Mouse (Mus musculus) embryonic fibroblast, embryonic 13.5 days (primary cell): ENCODE results near the gene Wdr38. TPM values are rescaled to one million over a fixed set of nuclear protein-coding genes. Genes with fewer than 3 reads are reported as not detected.

Source experiments
- H3K27ac ChIP-seq: 2 replicates; pipeline ENCODE4 v1.5.1; 2012; ENCODE audit warnings: low read length, control low read depth, inconsistent platforms; ENCODE audit not compliant: insufficient read depth
- H3K4me1 ChIP-seq: 2 replicates; pipeline ENCODE4 v1.6.1; 2011; ENCODE audit warnings: low read length; ENCODE audit not compliant: control insufficient read depth, insufficient read depth
- H3K4me3 ChIP-seq: 2 replicates; pipeline ENCODE4 v1.5.1; 2011; ENCODE audit warnings: mild to moderate bottlenecking, control low read depth, low read length; ENCODE audit not compliant: insufficient read depth
- CTCF ChIP-seq: IDR thresholded peaks from 2 replicates; pipeline ENCODE4 v1.5.1; 2011; ENCODE audit warnings: mild to moderate bottlenecking, control low read depth, low read length, moderate library complexity, borderline replicate concordance; ENCODE audit not compliant: insufficient read depth
- POLR2A ChIP-seq: IDR thresholded peaks from 2 replicates; pipeline ENCODE4 v1.6.1; 2011; ENCODE audit warnings: low read depth, mild to moderate bottlenecking, control low read depth, low read length, moderate library complexity
- polyA plus RNA-seq: library from polyadenylated mRNA; stranded (reverse); fragments of >200 nt; gene quantifications from 2 replicates; pipeline ENCODE4 v1.2.4, GENCODE M21; 2011; ENCODE audit warnings: low read depth; ENCODE audit not compliant: missing spikeins, insufficient read length

Wdr38 gene
- polyA plus RNA-seq, 1 experiment = 0.26 TPM

DNA sequence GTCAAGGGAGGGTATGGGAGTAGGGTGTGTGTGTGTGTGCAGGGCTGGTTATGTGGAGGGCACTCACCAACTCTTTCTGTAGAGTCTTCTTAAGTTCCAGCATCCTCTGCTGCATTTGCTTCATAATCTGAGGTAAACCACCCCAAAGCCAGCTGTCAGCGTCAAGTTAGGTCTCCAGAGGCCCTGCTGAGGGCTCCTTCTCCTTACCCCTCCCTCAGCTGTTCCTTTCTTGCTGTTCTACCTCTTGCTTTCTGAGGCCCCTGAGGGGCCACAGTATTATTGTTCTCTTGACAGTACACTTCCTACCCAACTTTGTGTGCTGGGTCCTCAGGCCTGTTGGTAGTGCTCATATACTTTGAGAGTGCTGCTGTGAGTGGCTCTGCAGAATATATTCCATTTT, 22.7 kb downstream of the Wdr38 start:
- H3K4me1 ChIP-seq = no peaks in the 10 kb centered on the region
- H3K4me3 ChIP-seq = no peak overlapping the region
- H3K27ac ChIP-seq = no peak overlapping the region
- no peak for TF ChIP-seq POLR2A
- no peak for TF ChIP-seq CTCF

DNA sequence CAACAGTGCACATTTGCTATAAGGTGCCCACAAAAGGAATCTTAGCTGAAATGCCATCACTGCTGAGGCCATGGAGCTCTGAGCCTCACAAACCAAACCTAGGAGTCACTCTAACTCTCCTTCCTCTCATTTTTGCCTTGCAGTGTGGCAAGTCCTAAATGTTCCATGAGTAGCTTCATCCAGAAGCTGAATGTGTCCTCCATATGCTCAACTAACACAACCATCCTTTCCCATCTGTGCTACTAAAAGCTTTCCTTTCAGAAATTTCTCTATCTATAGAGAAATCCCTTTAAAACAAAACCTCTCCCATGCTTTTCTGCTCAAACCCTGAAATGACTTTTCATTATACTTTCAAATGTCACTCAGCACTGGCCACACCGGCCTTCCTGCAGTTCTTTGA, 34.3 kb downstream of the Wdr38 start:
- TF ChIP-seq POLR2A (no peak), CTCF (no peak)
- no peak overlapping the region for H3K4me3 ChIP-seq
- H3K4me1 ChIP-seq = no peaks in the 10 kb centered on the region
- H3K27ac ChIP-seq = no peak overlapping the region

- Histone ChIP-seq H3K4me1 (no peaks in the 10 kb centered on the region), H3K27ac (no peak overlapping the region), H3K4me3 (no peak overlapping the region)
- TF ChIP-seq POLR2A = no peak
- no peak for TF ChIP-seq CTCF
Observed at GRCm38 (mm10) chr2:39040215-39040614, 42.9 kb downstream of the Wdr38 start.

DNA sequence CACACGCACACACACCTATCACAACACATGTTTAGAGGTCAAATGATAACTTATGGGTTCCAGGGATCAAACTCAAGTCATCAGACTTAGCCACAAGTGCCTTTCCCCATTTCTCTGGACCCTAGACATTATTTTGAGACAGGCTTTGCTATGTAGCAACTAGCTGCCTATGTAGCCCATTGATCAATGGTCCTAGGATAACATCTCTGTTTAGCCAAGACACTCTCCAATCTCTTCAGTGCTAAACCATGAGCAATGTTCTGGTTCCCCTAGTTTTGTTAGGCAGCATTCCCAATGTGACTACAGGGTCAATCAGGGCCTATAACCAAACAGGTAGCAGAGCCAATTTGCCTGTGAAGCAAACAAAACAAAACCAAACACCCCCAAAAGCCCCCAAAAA, 51.2 kb downstream of the Wdr38 start:
- Histone ChIP-seq H3K4me3 (no peak overlapping the region), H3K4me1 (no peaks in the 10 kb centered on the region), H3K27ac (no peak overlapping the region)
- TF ChIP-seq CTCF (no peak), POLR2A (no peak)

Other genes starting within 250 kb of the Wdr38 start
- gene Nr6a1, start 69.8 kb upstream of the Wdr38 start, polyA plus RNA-seq = 3.1 and 4.3 TPM in 2 replicates
- 0.70 and 4.3 TPM in 2 replicates for gene Olfml2a, start 65.5 kb upstream of the Wdr38 start, polyA plus RNA-seq
- gene Arpc5l, start 7.9 kb downstream of the Wdr38 start, polyA plus RNA-seq = 54.6 and 64.3 TPM in 2 replicates
- gene Rpl35, start 8.1 kb downstream of the Wdr38 start, polyA plus RNA-seq = 266 and 282 TPM in 2 replicates
- gene Golga1, start 68.1 kb downstream of the Wdr38 start, polyA plus RNA-seq = 28.0 and 36.3 TPM in 2 replicates
- gene Scai, start 193.3 kb downstream of the Wdr38 start, polyA plus RNA-seq = 18.4 and 22.6 TPM in 2 replicates
- gene Ppp6c, start 229.0 kb downstream of the Wdr38 start, polyA plus RNA-seq = 85.5 and 89.2 TPM in 2 replicates